Mouse (Mus musculus) skeletal muscle tissue, postnatal 0 days (tissue): ENCODE results near the gene Ugt1a6b. TPM values are rescaled to one million over a fixed set of nuclear protein-coding genes. Genes with fewer than 3 reads are reported as not detected.

Experiments used
- polyA plus RNA-seq: library from polyadenylated mRNA; unstranded; fragments of >200 nt; fragmentation: Nextera tagmentation; extraction: Ambion mirVana; gene quantifications from 2 replicates; pipeline ENCODE4 v1.2.1, GENCODE M21; 2015

Gene Ugt1a6b
- polyA plus RNA-seq: 0.21 and 1.00 TPM in 2 replicates

GRCm38 (mm10) chr1:88103019-88103418 is at the start of gene Ugt1a6b:
Gene Ugt1a6b (plus strand): TSS chr1:88103252.

DNA sequence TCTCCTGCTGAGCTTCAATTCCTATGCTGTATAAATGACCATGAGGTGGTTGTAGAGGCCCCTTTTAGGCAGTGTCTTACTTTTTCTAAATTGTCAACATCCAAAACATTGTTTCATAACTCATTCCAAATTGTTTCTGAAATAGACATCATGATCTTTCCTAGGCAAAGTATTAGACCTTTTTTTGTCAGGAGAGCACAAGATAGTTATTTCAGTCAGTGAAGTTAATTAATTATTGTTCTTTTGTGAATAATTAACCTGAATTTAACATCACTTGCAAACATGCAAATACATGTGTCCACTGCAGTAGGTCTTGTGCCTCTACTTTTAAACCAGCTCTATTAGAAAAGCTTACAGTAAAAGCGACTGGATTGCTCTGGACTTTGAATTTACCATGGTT is 48.0 kb upstream of the Ugt1a6b start, which contains the start of gene Ugt1a10:
Ugt1a10 (plus strand) TSS at position 301 of the 400 bp plus-strand sequence.

DNA sequence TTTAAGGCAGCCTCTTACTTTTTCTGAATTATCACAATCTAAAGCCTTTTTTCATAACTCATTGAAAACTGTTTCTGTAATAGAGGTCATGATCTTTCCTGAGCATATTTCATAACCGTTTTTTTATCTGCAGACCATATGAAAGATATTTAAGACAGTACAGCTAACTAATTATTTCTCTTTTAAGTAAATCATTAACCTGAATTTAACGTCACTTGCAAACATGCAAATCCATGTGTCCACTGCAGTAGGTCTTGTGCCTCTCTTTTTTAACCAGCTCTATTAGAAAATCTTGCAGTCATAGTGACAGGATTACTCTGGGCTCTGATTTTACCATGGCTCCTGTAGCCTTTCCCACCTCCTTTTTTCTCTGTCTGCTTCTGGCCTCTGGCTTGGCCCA is 32.6 kb upstream of the Ugt1a6b start, which contains the start of gene Ugt1a9:
Ugt1a9 (plus strand) TSS at position 306 of the 400 bp plus-strand sequence.

GRCm38 (mm10) chr1:88087513-88087912 is 15.5 kb upstream of the Ugt1a6b start, which contains the start of gene Ugt1a8:
Gene Ugt1a8 (plus strand): TSS chr1:88087813.

GRCm38 (mm10) chr1:88094941-88095492 is 8.0 kb upstream of the Ugt1a6b start, which contains the start of gene Ugt1a7c:
Gene Ugt1a7c (plus strand): TSS chr1:88095062.

DNA sequence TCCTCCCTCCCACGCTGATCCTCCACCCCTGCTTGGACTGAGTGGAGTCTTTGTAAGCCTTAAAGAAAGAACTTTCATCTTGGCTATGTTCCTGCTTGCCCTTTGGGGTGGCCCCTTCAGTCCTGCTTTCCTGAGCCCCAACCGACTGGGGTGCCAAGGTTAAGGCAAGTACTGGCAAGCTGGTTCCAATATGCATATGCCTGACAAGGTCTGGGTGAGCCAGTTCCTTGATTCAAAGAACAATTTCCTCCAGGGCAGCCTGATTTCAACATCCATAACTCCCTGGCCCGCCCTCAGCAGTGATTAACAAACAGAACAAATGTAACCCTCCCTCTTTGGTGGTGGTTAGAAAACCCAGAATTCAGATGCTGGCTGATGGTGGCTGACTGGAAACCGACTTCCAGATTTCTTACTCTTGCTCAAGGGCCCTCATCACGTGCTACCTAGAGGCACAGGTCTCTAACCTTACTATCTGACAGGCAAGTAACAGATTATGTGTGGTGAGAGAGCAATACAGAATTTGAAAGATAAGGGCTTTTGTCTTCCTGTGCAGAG is 31.5 kb downstream of the Ugt1a6b start, which contains the start of gene Ugt1a6a:
Ugt1a6a (plus strand) TSS at position 353 of the 555 bp plus-strand sequence.

DNA sequence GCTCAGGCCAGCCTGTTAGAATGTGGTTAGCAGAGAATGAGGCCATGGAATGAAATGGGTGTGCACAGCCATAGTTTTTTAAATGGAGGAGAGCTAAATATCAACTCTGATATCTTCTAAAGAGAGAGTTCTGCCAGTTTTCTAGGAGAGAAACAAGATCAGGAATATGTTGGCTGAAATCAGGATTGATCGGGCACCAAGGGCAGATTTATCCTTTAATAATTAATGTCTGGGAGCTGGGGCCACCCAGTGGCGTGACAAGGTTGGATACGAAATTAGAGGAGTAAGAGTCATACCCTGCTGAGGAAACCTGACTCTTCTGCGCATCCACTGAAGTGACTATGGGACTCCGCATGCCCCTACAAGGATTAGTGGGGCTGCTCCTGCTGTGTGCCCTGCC is 62.7 kb downstream of the Ugt1a6b start, which contains the start of gene Ugt1a5:
Ugt1a5 (plus strand) TSS at position 302 of the 400 bp plus-strand sequence.

DNA sequence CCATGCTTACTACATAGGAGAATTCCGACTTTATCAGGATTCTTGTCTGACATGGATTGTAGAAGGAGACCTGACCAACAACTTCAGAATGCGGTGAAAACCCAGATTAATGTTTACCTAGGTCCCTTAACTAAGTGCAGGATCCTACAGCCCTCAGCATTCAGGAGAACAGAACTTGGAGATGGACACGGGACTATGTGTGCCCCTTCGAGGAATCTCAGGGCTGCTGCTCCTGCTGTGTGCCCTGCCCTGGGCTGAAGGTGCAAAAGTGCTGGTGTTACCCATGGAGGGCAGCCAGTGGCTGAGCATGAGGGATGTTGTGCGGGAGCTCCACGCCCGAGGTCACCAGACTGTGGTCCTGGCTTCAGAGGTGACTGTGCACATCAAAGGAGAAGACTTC is 97.4 kb downstream of the Ugt1a6b start, which contains the start of gene Ugt1a2:
Ugt1a2 (plus strand) TSS at position 146 of the 400 bp plus-strand sequence.

DNA sequence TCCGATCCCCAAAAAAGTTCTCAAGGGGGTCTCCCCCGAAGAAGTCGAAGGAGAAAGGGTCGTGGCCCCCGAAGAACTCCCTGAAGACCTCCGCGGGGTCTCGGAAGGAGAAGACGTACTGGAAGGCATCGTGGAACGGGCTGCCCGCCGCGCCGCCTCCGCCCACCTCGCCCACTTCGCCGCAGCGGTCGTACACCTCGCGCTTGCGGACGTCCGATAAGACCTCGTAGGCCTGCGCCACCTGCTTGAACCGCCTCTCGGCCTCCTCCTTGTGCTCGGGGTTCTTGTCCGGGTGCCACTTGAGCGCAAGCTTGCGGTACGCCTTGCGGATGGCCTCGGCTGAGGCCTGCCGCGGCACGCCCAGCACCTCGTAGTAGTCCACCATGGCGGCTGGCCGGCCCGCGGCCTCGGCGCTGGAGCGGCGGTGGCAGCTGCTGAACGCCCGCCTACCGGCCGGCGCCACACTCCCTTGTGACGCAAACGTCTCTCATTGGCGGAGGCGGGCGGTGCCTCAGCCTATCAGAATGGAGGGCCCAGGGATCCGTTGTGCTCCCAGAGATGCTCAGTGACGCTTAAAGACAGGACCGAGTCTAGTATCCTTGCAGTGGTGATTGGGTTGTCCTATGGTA is 102.4 kb downstream of the Ugt1a6b start, which contains the start of gene Dnajb3:
Dnajb3 (minus strand) TSS at position 489 of the 629 bp plus-strand sequence.

GRCm38 (mm10) chr1:88211812-88212211 is 108.8 kb downstream of the Ugt1a6b start, which contains the start of gene Ugt1a1:
Gene Ugt1a1 (plus strand): TSS chr1:88211959.

DNA sequence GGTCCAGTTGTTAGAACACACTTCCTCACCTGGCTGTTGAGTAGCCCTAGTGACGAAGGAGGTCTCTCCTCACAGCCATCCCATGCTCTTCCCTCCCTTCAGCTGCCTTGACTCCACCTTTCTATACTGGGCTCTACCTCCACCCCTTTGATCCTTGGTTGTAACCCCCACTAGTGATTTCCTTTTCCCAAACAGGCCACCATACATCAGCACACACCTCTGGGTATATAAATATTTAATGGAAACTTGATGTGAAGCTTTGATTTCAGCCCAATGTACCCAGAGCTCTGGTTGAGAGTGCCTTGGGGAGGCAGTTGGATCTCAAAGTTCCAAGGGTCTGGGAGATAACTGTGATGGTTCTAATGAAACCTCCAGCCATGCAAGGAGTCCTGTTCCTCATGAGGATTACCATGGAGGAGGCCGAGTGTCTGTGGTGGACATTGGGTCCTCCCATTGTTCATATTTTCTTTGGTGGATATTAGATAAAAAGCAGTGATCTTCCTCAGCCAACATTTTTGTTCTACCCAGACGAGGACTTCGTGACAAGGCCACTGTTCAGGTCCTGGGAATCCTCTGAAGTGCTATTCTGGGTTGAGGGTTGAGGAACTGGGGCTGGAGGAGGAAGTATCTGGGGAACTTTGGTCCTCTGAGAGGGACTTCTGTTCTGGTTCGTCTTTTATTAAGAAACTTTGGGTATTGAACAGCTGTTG is 123.8 kb downstream of the Ugt1a6b start, which contains the start of gene Mroh2a:
Mroh2a (plus strand) TSS at position 317 of the 710 bp plus-strand sequence.

Other genes starting within 250 kb of the Ugt1a6b start
- gene Dgkd, start 250.0 kb upstream of the Ugt1a6b start, polyA plus RNA-seq: 15.3 and 18.1 TPM in 2 replicates
- gene Usp40, start 94.7 kb upstream of the Ugt1a6b start, polyA plus RNA-seq: 14.8 and 17.3 TPM in 2 replicates
- not detected in 2 replicates for gene Ugt1a10, start 47.9 kb upstream of the Ugt1a6b start, polyA plus RNA-seq
- gene Ugt1a9, start 32.5 kb upstream of the Ugt1a6b start, polyA plus RNA-seq: not detected in 2 replicates
- gene Ugt1a8, start 15.4 kb upstream of the Ugt1a6b start, polyA plus RNA-seq: not detected in 2 replicates
- 3.1 and 6.4 TPM in 2 replicates for gene Ugt1a7c, start 8.2 kb upstream of the Ugt1a6b start, polyA plus RNA-seq
- gene Ugt1a6a, start 31.6 kb downstream of the Ugt1a6b start, polyA plus RNA-seq: 2.5 and 7.9 TPM in 2 replicates
- gene Ugt1a5, start 62.8 kb downstream of the Ugt1a6b start, polyA plus RNA-seq: not detected in 2 replicates
- gene Ugt1a2, start 97.3 kb downstream of the Ugt1a6b start, polyA plus RNA-seq: not detected in 2 replicates
- gene Dnajb3, start 102.5 kb downstream of the Ugt1a6b start, polyA plus RNA-seq: 6.9 and 9.5 TPM in 2 replicates
- gene Ugt1a1, start 108.7 kb downstream of the Ugt1a6b start, polyA plus RNA-seq: 1.1 TPM in 1 of 2 replicates, not detected in the other
- gene Mroh2a, start 123.7 kb downstream of the Ugt1a6b start, polyA plus RNA-seq: 0.74 and 0.99 TPM in 2 replicates
- 34.1 and 39.7 TPM in 2 replicates for gene Hjurp, start 174.4 kb downstream of the Ugt1a6b start, polyA plus RNA-seq
- not detected in 2 replicates for gene Trpm8, start 174.4 kb downstream of the Ugt1a6b start, polyA plus RNA-seq